Mouse (Mus musculus) heart, embryonic 10.5 days (tissue): Measurements from ENCODE around the gene Nxt1. TPM values are rescaled to one million over a fixed set of nuclear protein-coding genes. Genes with fewer than 3 reads are reported as not detected.
A peak's percentile ranks its signal among the peaks of the same experiment; 100 is the strongest.

Experiments used
- DNase-seq: peaks from one replicate; pipeline ENCODE4 v3.0.0-alpha.2; 2017; ENCODE audit warnings: low spot score
- H3K27ac ChIP-seq: fragments of 300-500 bp; sonication (generic); 2 replicates; pipeline ENCODE4 v1.5.1; 2016; ENCODE audit warnings: mild to moderate bottlenecking
- H3K27me3 ChIP-seq: fragments of 300-500 bp; sonication (generic); 2 replicates; pipeline ENCODE4 v1.6.1; 2016; ENCODE audit warnings: mild to moderate bottlenecking; ENCODE audit not compliant: poor library complexity, insufficient read depth, severe bottlenecking
- H3K36me3 ChIP-seq: fragments of 300-500 bp; sonication (generic); 2 replicates; pipeline ENCODE4 v1.6.1; 2016; ENCODE audit warnings: mild to moderate bottlenecking, moderate library complexity
- H3K4me1 ChIP-seq: fragments of 300-500 bp; sonication (generic); 2 replicates; pipeline ENCODE4 v1.6.1; 2016; ENCODE audit warnings: mild to moderate bottlenecking
- H3K4me3 ChIP-seq: fragments of 300-500 bp; sonication (generic); 2 replicates; pipeline ENCODE4 v1.5.1; 2016; ENCODE audit warnings: mild to moderate bottlenecking, moderate library complexity
- H3K9me3 ChIP-seq: fragments of 300-500 bp; sonication (generic); 2 replicates; pipeline ENCODE4 v1.6.1; 2016; ENCODE audit warnings: mild to moderate bottlenecking, moderate library complexity
- WGBS: fragments of 180-500 bp; shearing (Covaris S2); methylation state at CpG from one replicate; pipeline ENCODE4 v1.1.7; 2016; 5-methylcytosine and 5-hydroxymethylcytosine counted together
- polyA plus RNA-seq: library from polyadenylated mRNA; unstranded; fragments of >200 nt; fragmentation: Nextera tagmentation; extraction: Ambion mirVana; gene quantifications from 2 replicates; pipeline ENCODE4 v1.2.1, GENCODE M21; 2016

Gene Nxt1
- polyA plus RNA-seq, 1 experiment from 2014 or later = 102 TPM

GRCm38 (mm10) chr2:148677801-148678200, 5.4 kb downstream of the Nxt1 start:
- Histone ChIP-seq H3K4me3 (peak overlapping the region; percentile 60), H3K27ac (peak overlapping the region; percentile 86), H3K27me3 (no peaks in the 10 kb centered on the region), H3K4me1 (peaks cover 58% of the 10 kb centered on the region), H3K9me3 (no peaks in the 10 kb centered on the region), H3K36me3 (peaks cover 26% of the 10 kb centered on the region)
- peak; percentile 95 for DNase-seq
- WGBS = 3% methylated on average over 26 of the region's 26 CpGs

DNA sequence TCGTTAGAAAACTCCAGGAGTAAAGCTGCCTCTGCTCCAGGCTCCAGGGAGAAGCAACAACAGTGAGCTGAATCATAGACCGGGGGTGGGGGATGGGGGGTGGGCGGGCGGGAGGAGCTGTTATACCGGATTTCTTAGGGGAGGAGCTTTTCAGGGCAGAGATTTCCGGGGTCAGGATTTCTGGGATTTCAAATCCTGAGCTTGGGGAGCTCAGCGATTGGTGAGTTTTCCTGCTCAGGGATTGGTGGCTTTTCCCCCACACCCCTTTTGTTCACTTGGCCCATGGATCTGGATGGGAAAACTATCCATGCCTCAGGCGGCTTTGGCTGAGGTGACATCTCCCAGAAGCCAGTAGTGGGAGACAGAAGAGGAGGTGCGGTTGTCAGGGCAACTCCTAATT, 6.9 kb downstream of the Nxt1 start:
- Histone ChIP-seq H3K9me3 (no peaks in the 10 kb centered on the region), H3K27me3 (no peaks in the 10 kb centered on the region), H3K36me3 (peaks cover 38% of the 10 kb centered on the region), H3K4me3 (peak overlapping the region; percentile 79), H3K27ac (peak overlapping the region; percentile 91), H3K4me1 (peaks cover 46% of the 10 kb centered on the region)
- DNase-seq = peak; percentile 91
- WGBS = 2% methylated on average over 9 of the region's 9 CpGs

DNA sequence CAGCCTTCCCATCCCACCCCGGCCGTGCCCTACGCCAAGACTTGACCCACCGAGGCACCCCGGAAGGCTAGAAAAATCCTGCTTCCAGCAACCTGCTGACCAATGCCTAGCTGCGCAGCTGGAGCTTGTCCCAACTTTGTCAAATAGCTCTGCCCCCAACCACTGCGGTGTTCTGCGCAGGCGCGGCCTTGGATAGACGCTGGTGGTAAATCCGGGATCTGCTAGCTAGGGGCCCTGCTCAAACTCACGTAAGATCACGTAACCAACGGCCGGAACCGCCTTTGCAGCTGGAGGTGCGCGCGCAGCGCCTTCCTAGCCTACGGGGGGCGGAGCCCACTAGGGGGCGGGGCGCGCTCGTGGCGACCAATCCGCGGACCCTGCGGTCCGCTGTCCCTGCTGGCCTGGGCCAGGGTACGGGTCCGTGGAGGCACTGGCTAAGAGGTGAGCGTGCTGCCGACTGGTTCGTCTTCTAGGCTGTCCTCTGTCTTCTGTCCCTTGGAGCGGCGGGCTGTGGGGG, 8.4 kb downstream of the Nxt1 start, which contains the start of gene Gzf1:
TSS of gene Gzf1 (plus strand) at position 249 of the 517 bp plus-strand sequence.
- Histone ChIP-seq H3K4me1 (peaks cover 45% of the 10 kb centered on the region), H3K27ac (peak within 1 kb of the TSS; percentile 91), H3K9me3 (no peaks in the 10 kb centered on the region), H3K27me3 (no peaks in the 10 kb centered on the region), H3K4me3 (peak within 1 kb of the TSS; percentile 79), H3K36me3 (peaks cover 38% of the 10 kb centered on the region)
- DNase-seq = peak; percentile 99
- 0% methylated on average over 39 of the region's 39 CpGs for WGBS

GRCm38 (mm10) chr2:148681461-148681891, 9.1 kb downstream of the Nxt1 start:
- 5% methylated on average over 17 of the region's 17 CpGs for WGBS
- DNase-seq = no peak
- peaks cover 45% of the 10 kb centered on the region for H3K4me1 ChIP-seq
- peaks cover 38% of the 10 kb centered on the region for H3K36me3 ChIP-seq
- peak overlapping the region; percentile 79 for H3K4me3 ChIP-seq
- H3K9me3 ChIP-seq = no peaks in the 10 kb centered on the region
- H3K27me3 ChIP-seq = no peaks in the 10 kb centered on the region
- peak overlapping the region; percentile 91 for H3K27ac ChIP-seq

DNA sequence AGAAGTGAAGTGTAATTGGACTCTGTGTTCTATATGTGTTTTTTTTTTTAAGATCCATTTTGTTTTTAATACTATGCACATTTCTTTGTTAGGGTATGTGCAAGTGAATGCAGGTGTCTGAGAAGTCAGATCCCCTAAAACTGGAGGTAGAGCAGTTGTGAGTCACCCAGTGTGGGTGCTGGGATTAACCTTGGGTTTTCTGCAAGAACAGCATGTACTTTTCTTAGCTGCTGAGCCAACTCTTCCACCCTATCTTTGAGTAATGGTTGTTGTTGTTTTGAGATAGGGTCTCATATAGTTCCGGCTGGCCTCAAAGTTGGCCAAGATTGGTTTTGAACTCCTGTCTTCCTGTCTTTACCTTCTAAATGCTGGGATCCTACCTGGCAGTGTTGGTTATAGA, 10.6 kb downstream of the Nxt1 start:
- WGBS = 78% methylated on average over 1 of the region's 1 CpGs
- no peak overlapping the region for H3K27ac ChIP-seq
- peaks cover 33% of the 10 kb centered on the region for H3K4me1 ChIP-seq
- H3K9me3 ChIP-seq = no peaks in the 10 kb centered on the region
- no peaks in the 10 kb centered on the region for H3K27me3 ChIP-seq
- no peak for DNase-seq
- H3K36me3 ChIP-seq = peaks cover 45% of the 10 kb centered on the region
- H3K4me3 ChIP-seq = no peak overlapping the region

DNA sequence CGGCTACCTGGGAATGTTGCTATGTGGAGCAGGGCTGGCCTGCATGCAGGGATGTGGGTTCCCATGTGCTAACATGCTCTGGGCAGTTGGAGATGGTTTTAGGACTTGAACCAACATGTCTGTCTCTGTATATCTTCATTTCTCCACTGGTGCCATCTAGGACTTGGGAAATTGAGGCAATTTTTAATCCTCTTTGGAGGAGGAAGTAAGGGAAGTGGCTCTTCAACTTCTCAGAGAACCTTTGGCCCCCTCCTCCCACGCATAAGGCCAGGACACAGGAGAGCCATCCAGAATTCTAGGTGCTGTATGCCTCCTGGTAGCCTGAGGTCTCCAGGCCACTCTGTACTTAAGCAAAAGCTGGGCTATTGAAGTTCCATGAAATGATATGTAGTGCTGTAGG, 12.6 kb downstream of the Nxt1 start:
- peaks cover 18% of the 10 kb centered on the region for H3K4me1 ChIP-seq
- H3K9me3 ChIP-seq = no peaks in the 10 kb centered on the region
- no peak overlapping the region for H3K4me3 ChIP-seq
- no peak for DNase-seq
- 95% methylated on average over 2 of the region's 2 CpGs for WGBS
- no peak overlapping the region for H3K27ac ChIP-seq
- peaks cover 64% of the 10 kb centered on the region for H3K36me3 ChIP-seq
- no peaks in the 10 kb centered on the region for H3K27me3 ChIP-seq

- H3K4me3 ChIP-seq = no peak overlapping the region
- DNase-seq = no peak
- peaks cover 12% of the 10 kb centered on the region for H3K4me1 ChIP-seq
- WGBS = 93% methylated on average over 3 of the region's 3 CpGs
- H3K27me3 ChIP-seq = no peaks in the 10 kb centered on the region
- H3K9me3 ChIP-seq = no peaks in the 10 kb centered on the region
- H3K36me3 ChIP-seq = peaks cover 71% of the 10 kb centered on the region
- no peak overlapping the region for H3K27ac ChIP-seq
Observed at GRCm38 (mm10) chr2:148685709-148686108, 13.3 kb downstream of the Nxt1 start.

DNA sequence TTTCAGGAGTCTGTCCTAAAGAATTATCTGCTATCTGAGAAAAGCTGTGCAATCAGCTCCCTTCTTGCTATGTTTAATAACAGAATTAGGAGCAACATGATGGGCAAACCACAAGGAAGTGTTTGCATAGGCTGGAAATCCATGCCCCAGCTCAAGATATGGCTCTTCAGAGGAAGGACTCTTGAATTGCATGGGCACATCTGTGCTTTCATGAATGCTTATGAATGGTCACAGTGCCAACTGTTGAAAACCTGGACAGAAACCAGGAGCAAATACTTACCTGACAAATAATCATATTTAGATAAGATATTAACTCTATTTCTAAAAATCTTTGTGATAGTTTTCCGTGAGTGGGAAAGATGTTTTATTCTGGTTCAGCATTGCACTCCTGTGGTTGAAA, 14.5 kb downstream of the Nxt1 start:
- no peaks in the 10 kb centered on the region for H3K9me3 ChIP-seq
- no peak for DNase-seq
- H3K27ac ChIP-seq = no peak overlapping the region
- H3K27me3 ChIP-seq = no peaks in the 10 kb centered on the region
- H3K4me3 ChIP-seq = no peak overlapping the region
- 92% methylated on average over 1 of the region's 1 CpGs for WGBS
- H3K36me3 ChIP-seq = peaks cover 82% of the 10 kb centered on the region
- H3K4me1 ChIP-seq = peaks cover 7% of the 10 kb centered on the region

GRCm38 (mm10) chr2:148687971-148688370, 15.6 kb downstream of the Nxt1 start:
- Histone ChIP-seq H3K9me3 (no peaks in the 10 kb centered on the region), H3K27me3 (no peaks in the 10 kb centered on the region), H3K4me3 (no peak overlapping the region), H3K36me3 (peaks cover 90% of the 10 kb centered on the region), H3K4me1 (no peaks in the 10 kb centered on the region), H3K27ac (no peak overlapping the region)
- WGBS = 96% methylated on average over 5 of the region's 5 CpGs
- DNase-seq = no peak

GRCm38 (mm10) chr2:148689444-148690140, 17.2 kb downstream of the Nxt1 start:
- peaks cover 80% of the 10 kb centered on the region for H3K36me3 ChIP-seq
- whole genome bisulfite sequencing = 94% methylated on average over 6 of the region's 6 CpGs
- no peaks in the 10 kb centered on the region for H3K4me1 ChIP-seq
- no peaks in the 10 kb centered on the region for H3K27me3 ChIP-seq
- no peak overlapping the region for H3K27ac ChIP-seq
- no peak overlapping the region for H3K4me3 ChIP-seq
- DNase-seq = no peak
- H3K9me3 ChIP-seq = no peaks in the 10 kb centered on the region

DNA sequence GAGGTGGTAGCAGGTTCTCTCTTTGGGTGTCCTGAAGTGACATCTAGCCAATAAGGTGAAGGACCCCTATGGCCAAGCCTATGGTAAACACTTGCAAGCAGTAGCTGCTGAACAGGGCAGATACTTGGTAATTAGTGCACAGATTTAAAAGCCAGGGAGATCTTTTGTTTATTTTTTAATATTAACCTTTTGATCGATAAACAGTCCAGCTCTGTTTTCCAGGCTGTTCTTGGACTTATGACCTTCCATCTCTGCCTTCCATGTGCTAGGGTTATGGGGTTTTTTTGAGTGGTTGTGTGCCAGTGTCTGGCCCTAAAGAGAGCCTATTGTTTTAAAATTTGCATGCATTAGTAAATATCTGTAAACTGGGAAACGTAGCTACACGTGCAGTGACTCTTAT, 17.9 kb downstream of the Nxt1 start:
- H3K4me1 ChIP-seq = no peaks in the 10 kb centered on the region
- 91% methylated on average over 3 of the region's 3 CpGs for WGBS
- H3K36me3 ChIP-seq = peaks cover 81% of the 10 kb centered on the region
- no peaks in the 10 kb centered on the region for H3K9me3 ChIP-seq
- H3K4me3 ChIP-seq = no peak overlapping the region
- no peaks in the 10 kb centered on the region for H3K27me3 ChIP-seq
- no peak for DNase-seq
- no peak overlapping the region for H3K27ac ChIP-seq

DNA sequence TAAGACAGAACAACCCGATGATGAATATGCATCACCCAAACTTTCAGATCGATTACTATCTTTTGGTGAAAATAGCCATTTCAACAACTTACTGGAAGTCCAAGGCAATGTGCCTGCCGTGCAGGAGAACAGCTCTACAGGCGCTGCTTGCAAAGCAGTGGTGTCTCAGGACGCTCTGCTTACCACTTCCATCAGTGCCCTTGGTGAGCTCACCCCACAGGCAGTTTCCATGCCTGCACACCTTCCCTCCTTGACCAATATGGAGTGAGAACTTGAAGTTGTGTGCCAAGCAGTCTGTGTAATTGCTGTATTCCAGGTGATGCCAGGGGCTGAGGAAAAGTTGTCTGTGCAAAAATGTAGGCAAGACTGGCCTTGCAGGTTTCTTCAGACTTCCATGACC, 18.4 kb downstream of the Nxt1 start:
- H3K9me3 ChIP-seq = no peaks in the 10 kb centered on the region
- DNase-seq = no peak
- H3K36me3 ChIP-seq = peaks cover 81% of the 10 kb centered on the region
- 93% methylated on average over 5 of the region's 5 CpGs for WGBS
- H3K4me3 ChIP-seq = no peak overlapping the region
- H3K27ac ChIP-seq = no peak overlapping the region
- no peaks in the 10 kb centered on the region for H3K27me3 ChIP-seq
- H3K4me1 ChIP-seq = no peaks in the 10 kb centered on the region

GRCm38 (mm10) chr2:148698571-148698970, 26.2 kb downstream of the Nxt1 start:
- no peaks in the 10 kb centered on the region for H3K27me3 ChIP-seq
- no peaks in the 10 kb centered on the region for H3K4me1 ChIP-seq
- 87% methylated on average over 5 of the region's 5 CpGs for WGBS
- H3K27ac ChIP-seq = no peak overlapping the region
- no peak overlapping the region for H3K4me3 ChIP-seq
- H3K9me3 ChIP-seq = no peaks in the 10 kb centered on the region
- DNase-seq = no peak
- peaks cover 49% of the 10 kb centered on the region for H3K36me3 ChIP-seq
